Mouse (Mus musculus): ENCODE results near the gene Samsn1. TPM values are rescaled to one million over a fixed set of nuclear protein-coding genes. Genes with fewer than 3 reads are reported as not detected.

The Samsn1 gene
- polyA plus RNA-seq, 1 experiment from 2014 or later = 1.6 TPM

GRCm38 (mm10) chr16:75865505-75865904 lies 156.6 kb downstream of the Samsn1 start:
- Histone ChIP-seq H3K27me3 (no peaks in the 10 kb centered on the region), H3K36me3 (no peaks in the 10 kb centered on the region), H3K4me3 (no peak overlapping the region), H3K9ac (no peak overlapping the region), H3K4me1 (replicated peaks) (no peaks in the 10 kb centered on the region), H3K4me2 (no peak overlapping the region), H3K27ac (replicated peaks) (no peak overlapping the region), H3K9me3 (no peaks in the 10 kb centered on the region)
- ATAC-seq (ENCODE audit: low FRiP score, low read depth) = no peak
- WGBS = 68% methylated on average over 6 of the region's 6 CpGs

DNA sequence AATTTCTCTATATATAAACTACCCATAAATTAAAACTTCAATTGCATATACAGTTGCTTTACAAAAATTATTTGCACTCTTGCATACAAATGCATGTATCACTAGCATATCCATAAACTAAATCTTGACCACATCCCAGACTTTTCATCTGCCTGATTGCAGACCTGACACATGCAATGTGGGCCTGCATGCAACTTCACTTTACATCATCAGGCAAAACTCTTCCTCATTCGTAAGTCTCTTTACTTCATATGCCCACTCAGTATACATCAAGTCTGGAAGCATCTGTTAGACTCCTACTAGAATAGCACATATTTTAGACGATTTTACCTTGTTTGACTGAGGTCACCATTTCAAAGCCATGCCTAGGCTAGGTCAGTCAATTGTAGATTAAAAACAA lies 157.4 kb downstream of the Samsn1 start:
- H3K4me1 ChIP-seq (replicated peaks) = no peaks in the 10 kb centered on the region
- no peak overlapping the region for H3K4me3 ChIP-seq
- H3K9ac ChIP-seq = no peak overlapping the region
- WGBS = 86% methylated on average over 2 of the region's 2 CpGs
- H3K27me3 ChIP-seq = no peaks in the 10 kb centered on the region
- ATAC-seq (ENCODE audit: low FRiP score, low read depth) = no peak
- H3K36me3 ChIP-seq = no peaks in the 10 kb centered on the region
- H3K9me3 ChIP-seq = no peaks in the 10 kb centered on the region
- H3K27ac ChIP-seq (replicated peaks) = no peak overlapping the region
- no peak overlapping the region for H3K4me2 ChIP-seq

DNA sequence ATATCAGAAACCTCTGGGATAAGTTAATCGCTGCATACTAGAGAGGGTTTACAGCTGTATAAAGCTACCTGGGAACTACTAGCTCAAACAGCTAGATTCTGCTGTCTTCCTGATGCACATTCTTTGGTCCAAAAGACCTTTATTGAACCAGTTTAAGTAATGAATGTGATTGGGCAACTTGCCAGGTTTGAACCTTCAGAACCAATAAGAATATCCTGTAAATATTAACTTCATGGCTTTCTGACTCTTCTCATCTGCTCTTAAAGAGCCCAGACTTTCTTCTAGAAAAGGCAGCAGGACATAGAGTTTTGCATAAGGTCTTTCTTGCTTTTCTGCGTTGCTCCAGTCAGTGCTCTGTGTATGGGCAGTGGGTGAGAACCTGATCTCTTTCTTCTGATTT lies 165.7 kb downstream of the Samsn1 start:
- Histone ChIP-seq H3K27me3 (no peaks in the 10 kb centered on the region), H3K4me1 (replicated peaks) (no peaks in the 10 kb centered on the region)
- WGBS = 79% methylated on average over 2 of the region's 2 CpGs

DNA sequence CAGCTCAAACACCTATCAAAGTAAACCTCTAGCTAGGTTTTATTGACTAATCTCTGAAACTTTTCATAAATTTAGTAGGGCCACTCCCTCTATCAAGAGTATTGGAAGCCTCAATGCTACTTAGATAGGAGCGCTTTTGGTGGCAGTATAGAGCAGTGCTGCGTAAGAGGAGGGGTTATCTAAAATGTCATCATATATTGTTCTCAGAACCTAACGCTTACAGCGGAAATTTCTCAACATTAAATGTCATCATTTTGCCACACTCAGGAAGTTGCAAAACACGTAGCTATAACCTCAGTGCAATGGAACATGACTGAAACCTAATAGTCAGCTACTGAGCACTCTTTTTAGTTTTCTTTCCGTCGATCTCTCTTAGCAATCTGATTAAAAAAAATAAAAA lies 166.7 kb downstream of the Samsn1 start:
- H3K36me3 ChIP-seq = no peaks in the 10 kb centered on the region
- no peak overlapping the region for H3K27ac ChIP-seq (replicated peaks)
- 94% methylated on average over 7 of the region's 7 CpGs for WGBS
- H3K4me2 ChIP-seq = no peak overlapping the region
- H3K27me3 ChIP-seq = no peaks in the 10 kb centered on the region
- ATAC-seq (ENCODE audit: low FRiP score, low read depth) = no peak
- no peaks in the 10 kb centered on the region for H3K4me1 ChIP-seq (replicated peaks)
- no peak overlapping the region for H3K4me3 ChIP-seq
- H3K9me3 ChIP-seq = no peaks in the 10 kb centered on the region
- no peak overlapping the region for H3K9ac ChIP-seq

More for the DNA sequence above, 165.7 kb downstream of the Samsn1 start:
- no peak overlapping the region for H3K27ac ChIP-seq (replicated peaks)
- H3K9ac ChIP-seq = no peak overlapping the region
- H3K4me2 ChIP-seq = no peak overlapping the region
- no peaks in the 10 kb centered on the region for H3K36me3 ChIP-seq
- H3K4me3 ChIP-seq = no peak overlapping the region
- no peaks in the 10 kb centered on the region for H3K9me3 ChIP-seq
- ATAC-seq (ENCODE audit: low FRiP score, low read depth) = no peak

GRCm38 (mm10) chr16:75853556-75854271 lies 168.4 kb downstream of the Samsn1 start:
- Histone ChIP-seq H3K36me3 (no peaks in the 10 kb centered on the region), H3K27me3 (no peaks in the 10 kb centered on the region), H3K4me3 (no peak overlapping the region), H3K4me1 (replicated peaks) (no peaks in the 10 kb centered on the region), H3K4me2 (no peak overlapping the region), H3K9ac (no peak overlapping the region), H3K9me3 (no peaks in the 10 kb centered on the region), H3K27ac (replicated peaks) (no peak overlapping the region)
- 85% methylated on average over 9 of the region's 9 CpGs for WGBS
- ATAC-seq (ENCODE audit: low FRiP score, low read depth) = no peak

DNA sequence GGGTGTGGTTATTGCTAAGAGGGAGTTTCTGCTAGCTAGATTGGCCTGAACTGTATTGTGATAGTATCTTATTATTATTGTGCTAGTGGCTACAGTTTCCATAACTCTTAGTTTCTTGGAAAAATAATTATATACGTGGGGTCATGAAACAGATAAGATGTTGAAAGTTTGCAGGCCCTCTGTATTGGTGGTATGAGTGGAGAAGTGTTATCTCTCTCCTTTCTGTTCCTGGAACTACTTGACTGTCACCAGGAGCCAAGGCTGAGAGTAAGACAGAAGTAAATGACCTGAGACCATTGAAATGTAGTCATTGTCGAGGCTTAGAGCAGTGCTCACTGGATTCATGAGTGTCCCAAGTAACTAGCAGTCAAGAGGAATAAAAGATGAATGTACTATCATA lies 169.6 kb downstream of the Samsn1 start:
- H3K27ac ChIP-seq (replicated peaks) = no peak overlapping the region
- H3K4me3 ChIP-seq = no peak overlapping the region
- H3K36me3 ChIP-seq = no peaks in the 10 kb centered on the region
- no peak for ATAC-seq (ENCODE audit: low FRiP score, low read depth)
- no peaks in the 10 kb centered on the region for H3K27me3 ChIP-seq
- H3K9me3 ChIP-seq = no peaks in the 10 kb centered on the region
- no peak overlapping the region for H3K4me2 ChIP-seq
- WGBS = 65% methylated on average over 2 of the region's 2 CpGs
- no peak overlapping the region for H3K9ac ChIP-seq
- H3K4me1 ChIP-seq (replicated peaks) = no peaks in the 10 kb centered on the region

- Histone ChIP-seq H3K9me3 (no peaks in the 10 kb centered on the region), H3K36me3 (no peaks in the 10 kb centered on the region), H3K4me1 (replicated peaks) (no peaks in the 10 kb centered on the region), H3K4me2 (no peak overlapping the region), H3K27ac (replicated peaks) (no peak overlapping the region), H3K27me3 (no peaks in the 10 kb centered on the region), H3K4me3 (no peak overlapping the region), H3K9ac (no peak overlapping the region)
- 95% methylated on average over 6 of the region's 6 CpGs for whole genome bisulfite sequencing
- ATAC-seq (ENCODE audit: low FRiP score, low read depth) = no peak
These were observed 173.0 kb downstream of the Samsn1 start for GRCm38 (mm10) chr16:75849039-75849438.

GRCm38 (mm10) chr16:75843653-75844062 lies 178.4 kb downstream of the Samsn1 start:
- Histone ChIP-seq H3K4me3 (no peak overlapping the region), H3K36me3 (no peaks in the 10 kb centered on the region), H3K4me2 (peak overlapping the region; percentile 7; the same call in 1 of the 2 replicates), H3K4me1 (replicated peaks) (peaks cover 2% of the 10 kb centered on the region; the same call in 1 of the 2 replicates), H3K27me3 (no peaks in the 10 kb centered on the region), H3K9me3 (no peaks in the 10 kb centered on the region), H3K9ac (no peak overlapping the region), H3K27ac (replicated peaks) (no peak overlapping the region)
- 46% methylated on average over 7 of the region's 7 CpGs for WGBS
- peak; percentile 45; the same call in 1 of the 2 replicates for ATAC-seq (ENCODE audit: low FRiP score, low read depth)

DNA sequence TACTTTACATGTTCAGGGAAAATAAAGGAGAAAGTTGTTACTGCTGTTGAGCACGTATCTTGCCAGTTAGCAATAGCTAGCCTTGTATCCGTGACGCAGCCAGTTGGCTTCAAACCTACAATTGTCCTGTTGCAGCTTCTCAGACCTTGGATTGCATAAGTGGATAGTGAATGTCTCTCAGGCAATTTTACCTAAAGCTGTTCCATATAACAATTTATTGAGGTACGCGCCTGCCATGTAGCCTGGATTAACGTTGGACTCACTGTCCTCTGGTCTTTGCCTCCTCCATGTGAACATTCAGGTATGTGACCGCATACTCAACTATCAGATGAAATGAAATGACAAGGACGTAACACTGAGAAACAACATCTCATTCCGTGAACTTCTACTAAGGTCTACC lies 179.1 kb downstream of the Samsn1 start:
- Histone ChIP-seq H3K27ac (replicated peaks) (no peak overlapping the region), H3K36me3 (no peaks in the 10 kb centered on the region), H3K4me3 (no peak overlapping the region), H3K4me2 (no peak overlapping the region), H3K9ac (no peak overlapping the region), H3K27me3 (no peaks in the 10 kb centered on the region), H3K9me3 (no peaks in the 10 kb centered on the region), H3K4me1 (replicated peaks) (peaks cover 2% of the 10 kb centered on the region; the same call in 1 of the 2 replicates)
- ATAC-seq (ENCODE audit: low FRiP score, low read depth) = no peak
- 93% methylated on average over 9 of the region's 9 CpGs for WGBS

- no peaks in the 10 kb centered on the region for H3K9me3 ChIP-seq
- no peaks in the 10 kb centered on the region for H3K27me3 ChIP-seq
- no peak for ATAC-seq (ENCODE audit: low FRiP score, low read depth)
- no peak overlapping the region for H3K9ac ChIP-seq
- no peak overlapping the region for H3K27ac ChIP-seq (replicated peaks)
- 89% methylated on average over 9 of the region's 9 CpGs for WGBS
- peaks cover 2% of the 10 kb centered on the region; the same call in 1 of the 2 replicates for H3K4me1 ChIP-seq (replicated peaks)
- H3K4me3 ChIP-seq = no peak overlapping the region
- H3K4me2 ChIP-seq = no peak overlapping the region
- no peaks in the 10 kb centered on the region for H3K36me3 ChIP-seq
These were observed 179.5 kb downstream of the Samsn1 start for GRCm38 (mm10) chr16:75842569-75842968.

- H3K36me3 ChIP-seq = no peaks in the 10 kb centered on the region
- no peak for ATAC-seq (ENCODE audit: low FRiP score, low read depth)
- no peak overlapping the region for H3K4me2 ChIP-seq
- H3K27ac ChIP-seq (replicated peaks) = no peak overlapping the region
- H3K9ac ChIP-seq = no peak overlapping the region
- WGBS = 96% methylated on average over 5 of the region's 5 CpGs
- no peak overlapping the region for H3K4me3 ChIP-seq
- H3K27me3 ChIP-seq = no peaks in the 10 kb centered on the region
- H3K9me3 ChIP-seq = no peaks in the 10 kb centered on the region
- H3K4me1 ChIP-seq (replicated peaks) = no peaks in the 10 kb centered on the region
These were observed 184.2 kb downstream of the Samsn1 start for GRCm38 (mm10) chr16:75837728-75838451.

- 81% methylated on average over 4 of the region's 4 CpGs for WGBS
- no peak overlapping the region for H3K27ac ChIP-seq (replicated peaks)
These were observed 190.7 kb downstream of the Samsn1 start for GRCm38 (mm10) chr16:75831390-75831789.

More at GRCm38 (mm10) chr16:75831390-75831789, 190.7 kb downstream of the Samsn1 start:
- H3K9ac ChIP-seq = no peak overlapping the region
- no peaks in the 10 kb centered on the region for H3K27me3 ChIP-seq
- H3K4me1 ChIP-seq (replicated peaks) = no peaks in the 10 kb centered on the region
- no peak overlapping the region for H3K4me2 ChIP-seq
- ATAC-seq (ENCODE audit: low FRiP score, low read depth) = no peak
- H3K9me3 ChIP-seq = no peaks in the 10 kb centered on the region
- H3K4me3 ChIP-seq = no peak overlapping the region
- no peaks in the 10 kb centered on the region for H3K36me3 ChIP-seq
